Mouse (Mus musculus) embryonic facial prominence, embryonic 10.5 days (tissue): ENCODE results near the gene Gpc6. TPM values are rescaled to one million over a fixed set of nuclear protein-coding genes. Genes with fewer than 3 reads are reported as not detected.

Experiments used
- DNase-seq: peaks from one replicate; pipeline ENCODE4 v3.0.0-alpha.2; 2017; ENCODE audit warnings: low spot score
- H3K27ac ChIP-seq: fragments of 300-500 bp; sonication (generic); replicated peaks from 2 replicates; pipeline ENCODE4 v1.5.1; 2016; ENCODE audit warnings: mild to moderate bottlenecking
- H3K27me3 ChIP-seq: fragments of 300-500 bp; sonication (generic); replicated peaks from 2 replicates; pipeline ENCODE4 v1.6.1; 2016; ENCODE audit warnings: low read depth, mild to moderate bottlenecking; ENCODE audit not compliant: poor library complexity, severe bottlenecking
- H3K36me3 ChIP-seq: fragments of 300-500 bp; sonication (generic); replicated peaks from 2 replicates; pipeline ENCODE4 v1.6.1; 2016; ENCODE audit warnings: mild to moderate bottlenecking, moderate library complexity
- H3K4me1 ChIP-seq: fragments of 300-500 bp; sonication (generic); 2 replicates; pipeline ENCODE4 v1.6.1; 2016
- H3K4me3 ChIP-seq: fragments of 300-500 bp; sonication (generic); 2 replicates; pipeline ENCODE4 v1.5.1; 2016; ENCODE audit warnings: mild to moderate bottlenecking, moderate library complexity
- H3K9me3 ChIP-seq: fragments of 300-500 bp; sonication (generic); 2 replicates; pipeline ENCODE4 v1.6.1; 2016; ENCODE audit warnings: mild to moderate bottlenecking
- WGBS: fragments of 180-500 bp; shearing (Covaris S2); methylation state at CpG from one replicate; pipeline ENCODE4 v1.1.7; 2016; 5-methylcytosine and 5-hydroxymethylcytosine counted together
- polyA plus RNA-seq: library from polyadenylated mRNA; unstranded; fragments of >200 nt; fragmentation: Nextera tagmentation; extraction: Ambion mirVana; gene quantifications from 2 replicates; pipeline ENCODE4 v1.2.1, GENCODE M21; 2016

The Gpc6 gene
- polyA plus RNA-seq, 1 experiment from 2014 or later: 41.4 TPM

DNA sequence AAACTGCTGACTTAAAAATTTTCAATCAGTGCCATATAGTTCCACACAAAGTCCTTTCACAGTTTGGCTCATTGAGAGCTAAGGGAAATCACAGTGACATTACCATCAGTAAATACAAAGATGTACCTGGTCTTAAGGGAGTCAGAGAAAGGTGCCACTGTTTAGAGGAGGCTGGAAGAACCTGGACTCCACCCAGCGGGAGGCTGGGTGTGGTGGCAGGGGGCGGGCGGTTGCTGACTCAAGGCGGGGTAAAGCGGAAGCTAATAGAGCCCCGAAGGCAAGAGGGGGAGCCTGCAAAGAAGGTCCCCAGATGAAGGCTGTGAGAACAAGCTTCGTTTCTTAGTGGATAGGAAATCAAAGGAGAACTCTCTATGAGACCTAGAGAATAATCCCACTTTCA lies 861.5 kb downstream of the Gpc6 start:
- Histone ChIP-seq H3K27me3 (no peaks in the 10 kb centered on the region), H3K4me3 (0 out of 2 replicates have a peak overlapping the region, but pooled peaks have one; percentile 9), H3K9me3 (no peaks in the 10 kb centered on the region), H3K4me1 (peaks cover 42% of the 10 kb centered on the region), H3K27ac (no peak overlapping the region), H3K36me3 (no peaks in the 10 kb centered on the region)
- 25% methylated on average over 7 of the region's 7 CpGs for WGBS
- DNase-seq: peak; percentile 35

- Histone ChIP-seq H3K27ac (no peak overlapping the region), H3K9me3 (no peaks in the 10 kb centered on the region), H3K4me1 (no peaks in the 10 kb centered on the region), H3K27me3 (no peaks in the 10 kb centered on the region), H3K4me3 (no peak overlapping the region), H3K36me3 (no peaks in the 10 kb centered on the region)
- WGBS: 79% methylated on average over 2 of the region's 2 CpGs
- DNase-seq: no peak
These were observed 869.8 kb downstream of the Gpc6 start for GRCm38 (mm10) chr14:117794874-117795273.

- no peak for DNase-seq
- Histone ChIP-seq H3K36me3 (no peaks in the 10 kb centered on the region), H3K4me1 (no peaks in the 10 kb centered on the region), H3K4me3 (no peak overlapping the region), H3K9me3 (no peaks in the 10 kb centered on the region), H3K27me3 (no peaks in the 10 kb centered on the region), H3K27ac (no peak overlapping the region)
- 78% methylated on average over 5 of the region's 5 CpGs for WGBS
These were observed 871.5 kb downstream of the Gpc6 start for GRCm38 (mm10) chr14:117796661-117797060.

DNA sequence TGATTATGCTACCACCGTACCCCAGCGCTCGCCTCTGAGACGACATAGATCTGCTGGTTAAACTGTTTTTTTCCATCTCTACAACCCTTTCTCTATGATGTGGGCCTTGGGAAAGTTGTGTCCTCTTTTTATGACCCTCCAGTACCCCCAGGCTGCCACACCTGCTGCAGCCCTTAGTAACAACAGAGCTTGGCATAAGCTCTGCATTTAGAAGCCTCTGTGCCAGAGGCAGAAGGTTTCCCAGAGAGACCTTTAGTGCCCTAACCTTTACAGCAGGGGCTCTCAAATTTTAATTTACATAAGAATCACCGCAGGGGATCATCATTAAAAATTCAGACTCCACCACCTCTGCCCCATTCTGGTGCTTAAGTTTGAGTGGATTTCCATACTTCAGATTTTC lies 875.3 kb downstream of the Gpc6 start:
- 84% methylated on average over 5 of the region's 5 CpGs for WGBS

DNA sequence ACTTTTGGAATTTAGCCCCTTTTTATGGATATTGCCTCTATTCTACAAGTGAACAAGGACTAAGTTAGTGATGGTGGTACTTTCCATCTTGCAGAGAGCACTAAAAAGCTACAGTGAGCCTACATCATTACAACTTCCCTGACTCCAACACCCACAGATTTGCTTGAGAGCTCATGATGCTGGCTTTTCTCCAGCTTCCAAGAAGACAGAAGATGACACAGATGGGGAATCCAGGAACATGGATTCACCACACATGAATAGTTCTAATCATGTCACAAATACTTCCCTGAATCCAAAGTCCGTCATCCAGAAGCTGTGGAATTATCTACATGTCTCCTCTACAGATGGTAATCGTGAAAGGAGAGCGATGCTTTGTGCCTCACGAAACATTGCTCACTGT lies 882.7 kb downstream of the Gpc6 start:
- Histone ChIP-seq H3K4me1 (no peaks in the 10 kb centered on the region), H3K4me3 (no peak overlapping the region), H3K36me3 (no peaks in the 10 kb centered on the region), H3K9me3 (no peaks in the 10 kb centered on the region), H3K27me3 (no peaks in the 10 kb centered on the region), H3K27ac (no peak overlapping the region)
- no peak for DNase-seq
- 93% methylated on average over 4 of the region's 4 CpGs for WGBS

More for the DNA sequence above, 875.3 kb downstream of the Gpc6 start:
- no peaks in the 10 kb centered on the region for H3K27me3 ChIP-seq
- H3K9me3 ChIP-seq: no peaks in the 10 kb centered on the region
- no peak overlapping the region for H3K27ac ChIP-seq
- no peaks in the 10 kb centered on the region for H3K36me3 ChIP-seq
- H3K4me3 ChIP-seq: no peak overlapping the region
- H3K4me1 ChIP-seq: no peaks in the 10 kb centered on the region
- DNase-seq: no peak

GRCm38 (mm10) chr14:117808326-117808725 lies 883.2 kb downstream of the Gpc6 start:
- Histone ChIP-seq H3K4me3 (no peak overlapping the region), H3K36me3 (no peaks in the 10 kb centered on the region), H3K27ac (no peak overlapping the region), H3K9me3 (no peaks in the 10 kb centered on the region), H3K4me1 (no peaks in the 10 kb centered on the region), H3K27me3 (no peaks in the 10 kb centered on the region)
- DNase-seq: no peak
- WGBS: 92% methylated on average over 2 of the region's 2 CpGs

GRCm38 (mm10) chr14:117810321-117811270 lies 885.5 kb downstream of the Gpc6 start:
- H3K4me3 ChIP-seq: no peak overlapping the region
- H3K27me3 ChIP-seq: no peaks in the 10 kb centered on the region
- no peak overlapping the region for H3K27ac ChIP-seq
- no peak for DNase-seq
- 88% methylated on average over 15 of the region's 15 CpGs for WGBS
- no peaks in the 10 kb centered on the region for H3K4me1 ChIP-seq
- H3K9me3 ChIP-seq: no peaks in the 10 kb centered on the region
- H3K36me3 ChIP-seq: no peaks in the 10 kb centered on the region

DNA sequence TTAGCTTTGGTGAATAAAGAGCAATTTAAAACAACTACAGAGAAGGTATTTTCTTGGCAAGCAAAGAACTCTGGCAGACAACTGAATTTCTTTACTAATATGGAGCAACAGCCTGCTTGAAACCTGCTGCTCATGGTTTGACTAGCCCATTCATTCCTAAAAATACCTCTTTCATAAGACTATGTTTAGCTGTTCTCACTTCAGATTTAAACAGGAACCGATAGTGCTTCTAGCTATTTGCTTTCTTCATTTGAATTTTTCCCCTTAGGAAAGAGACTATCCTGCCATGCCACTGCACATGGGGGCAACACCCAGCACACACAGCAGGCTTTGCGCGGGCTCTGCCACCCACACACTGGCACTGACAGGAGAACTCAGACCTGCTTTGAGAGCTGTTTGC lies 888.4 kb downstream of the Gpc6 start:
- 75% methylated on average over 3 of the region's 3 CpGs for WGBS
- Histone ChIP-seq H3K27ac (no peak overlapping the region), H3K36me3 (no peaks in the 10 kb centered on the region), H3K9me3 (no peaks in the 10 kb centered on the region; the same call in 1 of the 2 replicates), H3K4me3 (no peak overlapping the region), H3K27me3 (no peaks in the 10 kb centered on the region), H3K4me1 (no peaks in the 10 kb centered on the region)
- DNase-seq: no peak

GRCm38 (mm10) chr14:117816008-117816407 lies 890.9 kb downstream of the Gpc6 start:
- no peak for DNase-seq
- Histone ChIP-seq H3K9me3 (no peaks in the 10 kb centered on the region; the same call in 1 of the 2 replicates), H3K27me3 (no peaks in the 10 kb centered on the region), H3K4me3 (no peak overlapping the region), H3K36me3 (no peaks in the 10 kb centered on the region), H3K4me1 (peaks cover 5% of the 10 kb centered on the region; the same call in 1 of the 2 replicates), H3K27ac (no peak overlapping the region)
- 92% methylated on average over 9 of the region's 9 CpGs for WGBS

DNA sequence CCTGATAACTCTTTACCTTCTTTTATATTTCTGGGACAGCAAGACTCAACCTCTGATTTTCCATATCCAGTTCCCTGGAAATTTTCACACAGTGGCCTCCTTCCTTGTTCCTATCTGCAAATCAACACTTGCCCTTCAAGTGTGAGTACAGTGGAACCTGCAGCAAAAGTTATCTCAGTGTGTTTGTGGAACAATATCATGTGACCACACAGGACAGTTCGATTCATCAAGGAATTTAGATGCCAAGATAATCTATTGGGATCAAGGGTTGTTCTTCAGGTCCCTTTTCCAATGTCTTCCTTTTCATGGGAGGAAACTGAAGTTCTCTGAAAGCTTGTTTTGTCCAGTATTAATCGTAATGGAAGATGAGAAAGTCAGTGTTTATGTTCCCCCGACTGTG lies 891.6 kb downstream of the Gpc6 start:
- WGBS: 90% methylated on average over 3 of the region's 3 CpGs
- Histone ChIP-seq H3K9me3 (no peaks in the 10 kb centered on the region; the same call in 1 of the 2 replicates), H3K36me3 (no peaks in the 10 kb centered on the region), H3K4me3 (no peak overlapping the region), H3K4me1 (peaks cover 5% of the 10 kb centered on the region; the same call in 1 of the 2 replicates), H3K27ac (no peak overlapping the region), H3K27me3 (no peaks in the 10 kb centered on the region)
- no peak for DNase-seq

GRCm38 (mm10) chr14:117817196-117817595 lies 892.1 kb downstream of the Gpc6 start:
- Histone ChIP-seq H3K4me3 (no peak overlapping the region), H3K36me3 (no peaks in the 10 kb centered on the region), H3K27ac (no peak overlapping the region), H3K9me3 (no peaks in the 10 kb centered on the region; the same call in 1 of the 2 replicates), H3K4me1 (peaks cover 5% of the 10 kb centered on the region; the same call in 1 of the 2 replicates), H3K27me3 (no peaks in the 10 kb centered on the region)
- WGBS: 84% methylated on average over 4 of the region's 4 CpGs
- no peak for DNase-seq

DNA sequence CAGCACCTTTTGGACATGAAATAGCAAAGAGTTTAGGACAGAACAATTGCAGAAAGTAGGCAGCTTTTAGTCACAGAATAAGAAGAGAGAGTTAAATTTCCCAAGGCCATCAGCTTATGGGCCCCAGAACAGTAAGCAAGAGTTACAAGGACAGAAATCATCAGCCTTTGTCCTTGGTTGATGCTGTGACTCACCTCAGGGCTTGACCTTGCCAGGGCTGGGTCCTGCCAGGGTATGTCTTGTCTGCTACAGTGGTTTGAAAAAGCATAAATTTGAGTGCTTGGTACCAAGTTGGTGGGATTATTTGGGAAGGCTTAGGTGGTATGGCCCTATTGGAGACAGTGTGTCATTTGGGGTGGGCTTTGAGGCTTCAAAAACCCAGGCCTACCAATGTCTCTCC lies 899.4 kb downstream of the Gpc6 start:
- Histone ChIP-seq H3K27ac (no peak overlapping the region), H3K27me3 (no peaks in the 10 kb centered on the region), H3K4me1 (peaks cover 5% of the 10 kb centered on the region; the same call in 1 of the 2 replicates), H3K4me3 (no peak overlapping the region), H3K36me3 (no peaks in the 10 kb centered on the region), H3K9me3 (no peaks in the 10 kb centered on the region)
- no peak for DNase-seq
